Mouse (Mus musculus): ENCODE results near the gene Hacd2. TPM values are rescaled to one million over a fixed set of nuclear protein-coding genes. Genes with fewer than 3 reads are reported as not detected.

The Hacd2 gene
- polyA plus RNA-seq, 1 experiment from 2014 or later: 34.2 TPM

DNA sequence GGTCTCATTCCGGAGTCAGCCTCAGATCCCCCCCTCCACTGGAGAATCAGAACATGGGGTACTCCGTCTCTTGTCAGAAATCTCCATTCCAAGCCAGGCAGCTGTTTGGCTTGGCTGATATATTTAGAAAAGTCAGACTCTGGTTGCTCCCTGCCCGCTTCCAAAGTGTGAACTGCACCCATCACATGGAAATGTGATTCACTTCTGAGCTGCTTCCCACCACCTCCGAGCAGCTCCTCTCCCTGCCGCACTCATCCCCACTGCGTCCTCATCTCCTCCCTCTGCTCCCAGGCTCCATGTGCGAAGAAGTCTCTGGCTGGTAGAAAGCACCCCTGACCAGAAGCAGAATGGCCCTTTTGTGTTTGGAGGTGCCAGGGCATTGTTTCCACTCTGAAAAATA is 95.2 kb downstream of the Hacd2 start:
- no peak for ATAC-seq (replicated peaks; ENCODE audit: insufficient number of reproducible peaks, low FRiP score, low TSS enrichment)
- Histone ChIP-seq H3K4me2 (no peak overlapping the region), H3K27ac (ENCODE audit: low read depth, low read length) (no peak overlapping the region), H3K9me3 (replicated peaks; ENCODE audit: control insufficient read depth, low read length) (no peaks in the 10 kb centered on the region), H3K4me3 (ENCODE audit: low read depth, low read length) (no peak overlapping the region), H3K36me3 (ENCODE audit: control insufficient read depth, insufficient read depth, low read length) (no peaks in the 10 kb centered on the region), H3K27me3 (ENCODE audit: control insufficient read depth, insufficient read depth, low read length) (no peaks in the 10 kb centered on the region), H3K9ac (ENCODE audit: low read depth, low read length) (no peak overlapping the region), H3K4me1 (ENCODE audit: control insufficient read depth, insufficient read depth, low read length) (peaks cover 15% of the 10 kb centered on the region; the same call in 1 of the 2 replicates)
- 53% methylated on average over 7 of the region's 7 CpGs for WGBS (ENCODE audit: insufficient replicate concordance)

DNA sequence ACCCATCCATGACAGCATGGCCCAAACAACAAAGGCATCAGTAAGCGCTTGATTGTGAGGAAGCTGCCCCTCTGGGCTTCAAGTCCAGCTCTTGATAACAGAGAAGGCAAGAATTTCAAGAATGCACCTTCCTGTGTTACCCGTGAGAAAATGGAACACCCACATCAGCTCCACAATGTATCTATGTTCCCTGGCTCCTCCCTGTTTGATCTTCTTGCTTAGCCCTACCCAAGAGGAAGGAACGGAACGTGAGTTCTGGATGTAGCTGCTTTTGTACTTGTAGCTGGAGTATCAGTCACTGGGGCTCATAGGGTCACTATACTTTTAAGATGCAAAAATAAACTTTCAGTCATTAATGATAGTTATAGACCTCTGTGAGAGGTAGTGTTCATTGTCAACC is 98.4 kb downstream of the Hacd2 start:
- no peaks in the 10 kb centered on the region for H3K9me3 ChIP-seq (replicated peaks; ENCODE audit: control insufficient read depth, low read length)
- 45% methylated on average over 4 of the region's 4 CpGs for WGBS (ENCODE audit: insufficient replicate concordance)
- H3K4me2 ChIP-seq: no peak overlapping the region
- H3K27me3 ChIP-seq (ENCODE audit: control insufficient read depth, insufficient read depth, low read length): no peaks in the 10 kb centered on the region
- no peak overlapping the region for H3K27ac ChIP-seq (ENCODE audit: low read depth, low read length)
- no peak for ATAC-seq (replicated peaks; ENCODE audit: insufficient number of reproducible peaks, low FRiP score, low TSS enrichment)
- peaks cover 10% of the 10 kb centered on the region; the same call in 1 of the 2 replicates for H3K4me1 ChIP-seq (ENCODE audit: control insufficient read depth, insufficient read depth, low read length)
- no peak overlapping the region for H3K4me3 ChIP-seq (ENCODE audit: low read depth, low read length)
- no peaks in the 10 kb centered on the region for H3K36me3 ChIP-seq (ENCODE audit: control insufficient read depth, insufficient read depth, low read length)
- H3K9ac ChIP-seq (ENCODE audit: low read depth, low read length): no peak overlapping the region

DNA sequence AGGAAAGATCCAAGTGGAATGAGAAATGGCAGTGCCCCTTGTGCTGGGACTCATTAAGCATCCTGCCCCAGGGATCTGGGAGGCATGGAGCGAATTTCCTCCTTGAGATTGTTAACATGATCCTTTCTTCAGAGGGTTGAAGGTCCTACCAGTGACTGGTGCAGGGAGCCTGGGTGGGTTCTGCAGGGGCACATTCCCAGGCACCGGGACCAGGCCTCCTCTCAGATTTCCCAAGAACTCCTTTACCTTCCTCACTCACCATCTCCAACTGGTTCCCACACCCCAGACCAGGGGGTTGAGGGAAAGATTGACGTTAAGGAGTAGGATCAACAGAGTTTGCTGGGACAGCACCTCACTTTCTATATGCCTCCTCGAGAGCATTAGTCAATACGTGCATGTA is 105.0 kb downstream of the Hacd2 start:
- Histone ChIP-seq H3K9ac (ENCODE audit: low read depth, low read length) (no peak overlapping the region), H3K27me3 (ENCODE audit: control insufficient read depth, insufficient read depth, low read length) (no peaks in the 10 kb centered on the region), H3K36me3 (ENCODE audit: control insufficient read depth, insufficient read depth, low read length) (no peaks in the 10 kb centered on the region), H3K4me1 (ENCODE audit: control insufficient read depth, insufficient read depth, low read length) (no peaks in the 10 kb centered on the region), H3K9me3 (replicated peaks; ENCODE audit: control insufficient read depth, low read length) (no peaks in the 10 kb centered on the region), H3K4me3 (ENCODE audit: low read depth, low read length) (no peak overlapping the region), H3K27ac (ENCODE audit: low read depth, low read length) (no peak overlapping the region), H3K4me2 (no peak overlapping the region)
- WGBS (ENCODE audit: insufficient replicate concordance): 87% methylated on average over 5 of the region's 5 CpGs
- ATAC-seq (replicated peaks; ENCODE audit: insufficient number of reproducible peaks, low FRiP score, low TSS enrichment): no peak

DNA sequence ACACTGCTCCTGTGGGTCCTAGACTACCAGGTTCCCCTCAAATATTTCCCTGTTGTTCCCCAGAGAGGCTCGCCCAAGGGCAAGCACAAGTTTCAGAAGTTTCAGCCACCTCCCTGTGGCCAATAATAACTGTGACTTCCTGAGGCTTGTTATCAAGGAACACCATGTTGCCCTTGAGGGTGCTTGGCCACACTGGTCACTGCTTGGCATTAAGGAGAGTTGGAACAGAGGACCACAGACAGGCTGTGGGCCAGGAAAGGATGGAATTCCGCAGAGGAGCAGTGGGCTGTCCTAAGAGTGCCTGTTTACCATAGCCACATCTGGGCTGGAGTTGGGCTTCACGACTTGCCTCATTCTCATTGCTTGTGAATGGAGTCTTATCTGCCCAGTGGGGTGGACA is 107.9 kb downstream of the Hacd2 start:
- Histone ChIP-seq H3K4me2 (no peak overlapping the region), H3K27ac (ENCODE audit: low read depth, low read length) (no peak overlapping the region), H3K27me3 (ENCODE audit: control insufficient read depth, insufficient read depth, low read length) (no peaks in the 10 kb centered on the region), H3K4me3 (ENCODE audit: low read depth, low read length) (no peak overlapping the region), H3K9ac (ENCODE audit: low read depth, low read length) (no peak overlapping the region), H3K36me3 (ENCODE audit: control insufficient read depth, insufficient read depth, low read length) (no peaks in the 10 kb centered on the region), H3K9me3 (replicated peaks; ENCODE audit: control insufficient read depth, low read length) (no peaks in the 10 kb centered on the region), H3K4me1 (ENCODE audit: control insufficient read depth, insufficient read depth, low read length) (no peaks in the 10 kb centered on the region)
- no peak for ATAC-seq (replicated peaks; ENCODE audit: insufficient number of reproducible peaks, low FRiP score, low TSS enrichment)
- 63% methylated on average over 3 of the region's 3 CpGs for WGBS (ENCODE audit: insufficient replicate concordance)

DNA sequence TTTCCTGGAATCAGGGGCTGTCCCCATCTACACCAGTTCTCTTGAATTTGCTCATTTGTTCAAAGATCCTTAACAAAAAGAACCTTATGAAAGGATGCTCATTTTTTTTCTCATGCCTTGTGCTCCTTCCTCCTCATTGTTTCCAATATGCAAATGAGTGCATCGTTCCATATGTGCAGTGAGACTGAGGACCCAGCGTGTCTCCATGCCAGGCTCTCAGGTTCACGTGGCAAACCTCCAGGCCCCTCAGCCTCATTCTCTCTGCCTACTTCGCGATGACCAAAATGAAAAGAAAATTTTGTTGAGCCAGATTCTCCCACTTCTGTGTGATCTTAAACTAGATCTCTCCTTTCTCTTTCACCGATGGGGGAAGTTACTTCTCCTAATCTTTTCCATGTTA is 117.2 kb downstream of the Hacd2 start:
- WGBS (ENCODE audit: insufficient replicate concordance): 76% methylated on average over 6 of the region's 6 CpGs

DNA sequence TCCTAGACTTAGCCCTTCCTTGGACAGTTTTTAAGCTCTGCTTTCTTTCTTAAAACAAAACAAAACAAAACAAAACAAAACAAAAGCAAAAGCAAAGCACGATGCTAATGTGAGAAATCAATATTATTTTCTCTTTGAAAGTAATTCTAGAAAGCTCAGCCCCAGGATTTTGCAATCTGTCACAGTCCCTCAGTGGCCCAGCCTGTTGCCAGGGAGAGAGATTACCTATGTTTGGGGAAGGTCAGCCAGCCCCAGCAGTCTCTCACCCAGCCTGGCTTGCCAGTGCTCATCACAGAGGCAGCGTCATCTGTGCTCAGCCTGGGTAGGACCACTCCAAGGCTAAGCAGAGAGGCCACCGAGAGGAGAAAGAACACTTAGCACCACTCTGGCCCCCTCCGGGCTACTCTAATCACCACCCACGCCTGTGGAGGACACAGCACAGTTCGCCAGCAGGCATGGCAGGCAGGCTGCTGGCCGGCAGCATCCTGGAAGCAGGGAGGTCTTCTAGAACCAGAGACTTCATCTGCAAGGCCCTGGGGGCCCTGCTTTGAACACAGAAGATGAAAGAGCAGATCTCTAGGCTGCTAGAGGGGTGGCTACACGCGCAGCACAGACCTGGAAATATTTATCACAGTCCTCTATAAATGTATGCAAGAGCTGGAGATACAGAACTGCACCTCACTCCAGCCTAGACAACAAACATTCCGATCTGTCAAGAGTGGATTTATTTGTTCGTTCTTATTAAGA is 117.8 kb downstream of the Hacd2 start:
- peak; percentile 55; the same call in 1 of the 2 replicates for ATAC-seq (replicated peaks; ENCODE audit: insufficient number of reproducible peaks, low FRiP score, low TSS enrichment)
- Histone ChIP-seq H3K27ac (ENCODE audit: low read depth, low read length) (no peak overlapping the region), H3K9me3 (replicated peaks; ENCODE audit: control insufficient read depth, low read length) (0 out of 2 replicates have a peak, but pooled peaks cover under 1% of the 10 kb centered on the region), H3K9ac (ENCODE audit: low read depth, low read length) (no peak overlapping the region), H3K36me3 (ENCODE audit: control insufficient read depth, insufficient read depth, low read length) (no peaks in the 10 kb centered on the region), H3K27me3 (ENCODE audit: control insufficient read depth, insufficient read depth, low read length) (no peaks in the 10 kb centered on the region), H3K4me3 (ENCODE audit: low read depth, low read length) (no peak overlapping the region), H3K4me2 (peak overlapping the region; percentile 40), H3K4me1 (ENCODE audit: control insufficient read depth, insufficient read depth, low read length) (peaks cover 4% of the 10 kb centered on the region; the same call in 1 of the 2 replicates)
- 26% methylated on average over 11 of the region's 11 CpGs for WGBS (ENCODE audit: insufficient replicate concordance)

More for the DNA sequence above, 117.2 kb downstream of the Hacd2 start:
- no peak overlapping the region for H3K27ac ChIP-seq (ENCODE audit: low read depth, low read length)
- no peak for ATAC-seq (replicated peaks; ENCODE audit: insufficient number of reproducible peaks, low FRiP score, low TSS enrichment)
- H3K9me3 ChIP-seq (replicated peaks; ENCODE audit: control insufficient read depth, low read length): no peaks in the 10 kb centered on the region
- H3K4me1 ChIP-seq (ENCODE audit: control insufficient read depth, insufficient read depth, low read length): peaks cover 4% of the 10 kb centered on the region; the same call in 1 of the 2 replicates
- no peak overlapping the region for H3K4me3 ChIP-seq (ENCODE audit: low read depth, low read length)
- no peak overlapping the region for H3K4me2 ChIP-seq
- H3K27me3 ChIP-seq (ENCODE audit: control insufficient read depth, insufficient read depth, low read length): no peaks in the 10 kb centered on the region
- H3K9ac ChIP-seq (ENCODE audit: low read depth, low read length): no peak overlapping the region
- no peaks in the 10 kb centered on the region for H3K36me3 ChIP-seq (ENCODE audit: control insufficient read depth, insufficient read depth, low read length)

DNA sequence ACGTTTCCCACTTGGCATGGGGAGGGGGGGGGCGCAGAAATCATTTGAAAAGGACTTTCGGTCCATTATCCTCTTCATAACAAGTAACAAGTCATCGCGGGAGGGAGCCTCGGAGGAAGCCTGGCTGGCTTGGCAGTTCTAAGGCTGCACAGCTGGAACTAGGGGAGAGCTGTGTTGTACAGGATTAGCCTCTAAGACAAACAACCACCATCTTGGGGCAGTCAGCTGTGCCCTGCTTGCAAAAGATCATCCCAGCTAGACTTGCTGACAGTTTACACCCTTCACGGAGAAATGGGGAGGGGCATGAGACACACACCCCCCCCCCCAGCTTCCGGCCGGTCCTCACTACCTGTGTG is 118.4 kb downstream of the Hacd2 start:
- no peaks in the 10 kb centered on the region for H3K27me3 ChIP-seq (ENCODE audit: control insufficient read depth, insufficient read depth, low read length)
- no peak overlapping the region for H3K4me3 ChIP-seq (ENCODE audit: low read depth, low read length)
- H3K4me2 ChIP-seq: peak overlapping the region; percentile 40; the same call in 1 of the 2 replicates
- WGBS (ENCODE audit: insufficient replicate concordance): 51% methylated on average over 9 of the region's 9 CpGs
- no peak for ATAC-seq (replicated peaks; ENCODE audit: insufficient number of reproducible peaks, low FRiP score, low TSS enrichment)
- no peak overlapping the region for H3K27ac ChIP-seq (ENCODE audit: low read depth, low read length)
- no peak overlapping the region for H3K9ac ChIP-seq (ENCODE audit: low read depth, low read length)
- no peaks in the 10 kb centered on the region for H3K36me3 ChIP-seq (ENCODE audit: control insufficient read depth, insufficient read depth, low read length)
- peaks cover 4% of the 10 kb centered on the region; the same call in 1 of the 2 replicates for H3K4me1 ChIP-seq (ENCODE audit: control insufficient read depth, insufficient read depth, low read length)
- 0 out of 2 replicates have a peak, but pooled peaks cover 3% of the 10 kb centered on the region for H3K9me3 ChIP-seq (replicated peaks; ENCODE audit: control insufficient read depth, low read length)

DNA sequence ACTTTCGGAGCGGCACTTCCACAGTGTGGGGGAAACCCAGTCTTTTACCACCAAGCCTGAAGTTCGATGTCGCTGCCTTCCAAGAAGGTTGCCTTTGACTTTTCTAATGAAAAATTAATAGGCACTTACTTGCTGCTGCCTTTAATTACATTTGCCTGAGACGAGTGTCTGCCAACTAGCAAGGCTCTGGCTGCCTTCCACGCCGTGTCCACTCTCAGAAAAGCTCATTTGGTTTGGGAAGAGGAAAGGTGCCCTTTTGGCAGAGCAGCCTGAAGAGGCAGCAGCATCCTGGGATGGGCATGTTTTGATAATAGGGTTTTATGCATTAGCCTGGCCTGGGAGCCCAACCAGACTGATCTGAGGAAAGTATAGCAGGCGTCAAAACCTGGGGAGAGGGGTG is 119.6 kb downstream of the Hacd2 start:
- Histone ChIP-seq H3K4me1 (ENCODE audit: control insufficient read depth, insufficient read depth, low read length) (peaks cover 7% of the 10 kb centered on the region), H3K27me3 (ENCODE audit: control insufficient read depth, insufficient read depth, low read length) (no peaks in the 10 kb centered on the region), H3K4me2 (no peak overlapping the region), H3K36me3 (ENCODE audit: control insufficient read depth, insufficient read depth, low read length) (no peaks in the 10 kb centered on the region), H3K9ac (ENCODE audit: low read depth, low read length) (no peak overlapping the region), H3K27ac (ENCODE audit: low read depth, low read length) (no peak overlapping the region), H3K9me3 (replicated peaks; ENCODE audit: control insufficient read depth, low read length) (0 out of 2 replicates have a peak, but pooled peaks cover 3% of the 10 kb centered on the region), H3K4me3 (ENCODE audit: low read depth, low read length) (no peak overlapping the region)
- 71% methylated on average over 8 of the region's 8 CpGs for WGBS (ENCODE audit: insufficient replicate concordance)
- ATAC-seq (replicated peaks; ENCODE audit: insufficient number of reproducible peaks, low FRiP score, low TSS enrichment): no peak

DNA sequence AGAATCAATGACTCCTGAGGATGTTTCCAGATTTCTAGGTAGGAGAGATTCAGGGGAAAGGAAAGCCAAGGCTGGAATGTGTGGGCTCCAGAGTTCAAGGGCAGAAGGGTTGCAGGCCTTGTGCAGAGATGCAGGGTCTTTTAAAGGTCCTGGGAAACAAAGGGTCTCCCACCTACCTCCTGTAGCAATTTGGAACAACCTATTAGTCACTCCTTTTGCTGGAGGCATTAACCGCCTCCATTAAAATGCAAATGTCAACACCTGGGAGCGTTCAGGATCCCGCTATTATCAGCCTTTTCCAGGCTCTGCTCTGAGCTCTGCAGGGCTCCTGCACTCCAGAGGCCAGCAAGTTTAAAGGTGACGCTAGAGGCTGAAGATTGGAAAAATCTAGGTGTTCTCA is 123.9 kb downstream of the Hacd2 start:
- ATAC-seq (replicated peaks; ENCODE audit: insufficient number of reproducible peaks, low FRiP score, low TSS enrichment): no peak
- 13% methylated on average over 4 of the region's 4 CpGs for WGBS (ENCODE audit: insufficient replicate concordance)

More for the DNA sequence above, 123.9 kb downstream of the Hacd2 start:
- H3K27ac ChIP-seq (ENCODE audit: low read depth, low read length): no peak overlapping the region
- no peak overlapping the region for H3K9ac ChIP-seq (ENCODE audit: low read depth, low read length)
- no peaks in the 10 kb centered on the region for H3K36me3 ChIP-seq (ENCODE audit: control insufficient read depth, insufficient read depth, low read length)
- peaks cover 2% of the 10 kb centered on the region; the same call in 1 of the 2 replicates for H3K4me1 ChIP-seq (ENCODE audit: control insufficient read depth, insufficient read depth, low read length)
- no peak overlapping the region for H3K4me3 ChIP-seq (ENCODE audit: low read depth, low read length)
- H3K9me3 ChIP-seq (replicated peaks; ENCODE audit: control insufficient read depth, low read length): 0 out of 2 replicates have a peak, but pooled peaks cover 3% of the 10 kb centered on the region
- peaks cover under 1% of the 10 kb centered on the region; the same call in 1 of the 2 replicates for H3K27me3 ChIP-seq (ENCODE audit: control insufficient read depth, insufficient read depth, low read length)
- H3K4me2 ChIP-seq: no peak overlapping the region
